Mouse (Mus musculus): ENCODE data around the gene Pigl. TPM values are rescaled to one million over a fixed set of nuclear protein-coding genes. Genes with fewer than 3 reads are reported as not detected.
"Not testable (repeated sequence)": the region's sequence is repeated elsewhere in the genome, so short reads cannot be mapped to it uniquely, and the experiment has no call there.

The Pigl gene
- total RNA-seq, 2 experiments from 2014 or later = 2.1 TPM; not detected in 1

DNA sequence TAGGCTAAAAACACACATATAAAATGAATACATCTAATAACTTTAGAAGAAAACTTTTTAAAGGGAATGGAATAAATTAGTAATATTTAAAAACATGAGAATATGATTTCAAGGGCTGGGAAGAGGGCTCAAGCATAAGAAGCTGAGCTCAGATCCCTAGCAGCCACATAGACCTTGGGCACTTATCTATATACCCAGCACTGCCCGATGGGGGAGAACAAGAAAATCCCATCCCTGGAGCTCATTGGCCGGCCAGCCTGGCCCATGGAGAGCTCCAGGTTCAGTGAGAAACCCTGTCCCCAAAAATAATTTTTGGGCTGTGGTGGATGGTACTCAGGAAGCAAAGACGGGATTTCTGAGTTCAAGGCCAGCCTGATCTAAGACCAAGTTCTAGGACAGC lies 7.6 kb downstream of the Pigl start:
- ATAC-seq (replicated peaks; ENCODE audit: low FRiP score, poor library complexity, severe bottlenecking) = no peak

DNA sequence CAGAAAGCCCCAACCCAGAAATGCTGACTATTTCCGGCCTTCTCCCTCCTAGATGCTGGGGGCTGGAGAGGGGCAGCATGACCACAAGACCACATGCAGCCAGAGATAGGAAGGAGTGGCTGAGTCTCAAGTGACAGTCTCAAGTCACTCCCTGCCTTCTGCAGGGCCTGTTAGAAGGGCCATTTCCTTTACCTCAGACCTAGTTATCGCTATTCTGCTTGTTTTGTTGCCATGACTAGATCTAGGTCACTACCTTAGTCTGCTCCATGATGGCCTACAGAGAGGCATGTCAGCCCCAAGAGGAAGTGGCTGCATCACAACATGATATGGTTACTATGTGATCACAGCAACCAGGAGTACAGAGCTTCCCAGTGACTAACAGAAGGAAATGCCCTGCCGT lies 8.3 kb downstream of the Pigl start:
- no peak for ATAC-seq (replicated peaks; ENCODE audit: low FRiP score, poor library complexity, severe bottlenecking)

DNA sequence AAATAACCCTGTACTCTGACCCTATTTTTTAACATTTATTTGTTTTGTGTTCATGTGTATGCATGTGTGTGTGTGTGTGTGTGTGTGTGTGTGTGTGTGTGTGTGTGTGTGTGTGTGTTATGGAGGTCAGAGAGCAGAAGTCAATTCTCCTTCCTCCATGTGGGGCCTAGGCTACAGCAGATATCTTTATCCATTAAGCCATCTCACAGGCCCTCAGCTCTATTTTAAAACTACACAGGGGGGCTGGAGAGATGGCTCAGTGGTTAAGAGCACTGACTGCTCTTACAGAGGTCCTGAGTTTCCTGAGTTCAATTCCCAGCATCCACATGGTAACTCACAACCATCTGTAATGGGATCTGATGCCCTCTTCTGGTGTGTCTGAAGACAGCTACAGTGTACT lies 9.0 kb downstream of the Pigl start:
- ATAC-seq (replicated peaks; ENCODE audit: low FRiP score, poor library complexity, severe bottlenecking) = not testable (repeated sequence)

DNA sequence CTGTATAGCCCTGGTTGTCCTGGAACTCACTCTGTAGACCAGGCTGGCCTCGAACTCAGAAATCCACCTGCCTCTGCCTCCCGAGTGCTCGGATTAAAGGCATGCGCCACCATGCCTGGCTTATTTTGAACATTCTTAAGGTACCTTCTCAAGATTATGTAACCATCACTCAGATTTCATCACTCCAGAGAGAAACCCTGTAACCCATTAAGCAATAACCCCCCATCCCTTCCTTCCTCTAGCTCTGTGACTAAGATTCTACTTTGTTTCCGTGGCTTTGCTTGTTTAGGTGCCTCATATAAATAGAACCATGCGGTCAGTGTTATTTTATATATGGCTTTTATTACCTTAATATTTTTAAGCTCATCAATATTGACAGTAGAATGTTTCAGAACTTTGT lies 12.2 kb downstream of the Pigl start:
- ATAC-seq (replicated peaks; ENCODE audit: low FRiP score, poor library complexity, severe bottlenecking) = no peak

DNA sequence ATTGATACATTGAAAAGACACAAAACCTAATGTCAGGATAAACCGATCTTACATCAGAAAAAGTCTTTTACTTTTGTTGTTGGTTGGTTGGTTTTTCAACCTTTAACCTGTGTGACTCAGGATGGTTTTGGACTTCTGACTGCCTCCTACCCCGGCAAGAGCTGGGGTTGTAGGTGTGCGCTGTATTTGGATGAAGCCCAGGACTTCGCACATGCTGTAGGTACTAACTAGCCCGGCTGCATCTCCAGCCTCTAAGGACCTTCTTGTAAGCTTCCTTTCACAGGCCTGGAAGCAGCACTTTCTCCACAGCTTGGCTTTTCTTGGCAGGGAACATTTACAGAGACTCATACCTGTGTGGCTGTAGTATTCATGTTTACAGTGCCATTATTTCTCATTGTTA lies 15.3 kb downstream of the Pigl start:
- ATAC-seq (replicated peaks; ENCODE audit: low FRiP score, poor library complexity, severe bottlenecking) = no peak

DNA sequence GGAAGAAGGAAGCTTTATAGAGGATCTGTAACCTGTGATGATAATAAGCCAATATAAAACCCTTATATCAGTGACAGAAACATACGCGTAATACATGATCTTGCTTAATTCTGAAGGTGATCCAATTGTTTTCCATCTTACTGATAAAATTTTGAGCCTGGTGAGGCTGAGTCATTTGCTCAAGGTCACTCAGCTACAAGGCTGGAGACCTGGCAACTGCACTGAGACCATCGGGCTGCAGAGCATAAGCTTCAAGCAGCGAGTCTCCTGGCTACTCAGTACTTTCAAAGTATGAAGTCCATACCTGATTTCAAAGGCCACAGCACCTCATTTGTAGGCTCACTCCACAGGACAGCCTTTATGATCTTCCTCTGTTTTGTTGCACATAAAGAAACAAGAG lies 17.9 kb downstream of the Pigl start:
- no peak for ATAC-seq (replicated peaks; ENCODE audit: low FRiP score, poor library complexity, severe bottlenecking)

DNA sequence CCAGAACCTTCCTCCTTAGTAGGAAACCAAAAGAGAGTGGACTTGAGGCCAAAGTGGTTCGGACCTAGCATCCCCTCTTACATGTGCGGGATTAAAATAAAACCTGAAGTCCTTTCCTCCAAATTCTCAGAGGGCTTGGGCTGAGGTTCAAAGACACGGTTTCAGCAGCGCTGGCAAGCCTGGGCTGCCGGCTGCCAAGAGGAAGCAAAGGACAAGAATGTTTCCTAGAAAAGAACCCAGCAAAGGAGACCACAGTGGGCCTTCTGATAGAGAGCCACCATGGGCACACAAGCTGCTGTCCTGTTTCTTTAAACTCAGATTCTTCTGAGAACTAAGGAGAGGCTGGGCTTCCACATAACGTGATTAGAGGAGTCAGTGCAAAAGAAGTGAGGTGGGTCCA lies 20.7 kb downstream of the Pigl start:
- no peak for ATAC-seq (replicated peaks; ENCODE audit: low FRiP score, poor library complexity, severe bottlenecking)

DNA sequence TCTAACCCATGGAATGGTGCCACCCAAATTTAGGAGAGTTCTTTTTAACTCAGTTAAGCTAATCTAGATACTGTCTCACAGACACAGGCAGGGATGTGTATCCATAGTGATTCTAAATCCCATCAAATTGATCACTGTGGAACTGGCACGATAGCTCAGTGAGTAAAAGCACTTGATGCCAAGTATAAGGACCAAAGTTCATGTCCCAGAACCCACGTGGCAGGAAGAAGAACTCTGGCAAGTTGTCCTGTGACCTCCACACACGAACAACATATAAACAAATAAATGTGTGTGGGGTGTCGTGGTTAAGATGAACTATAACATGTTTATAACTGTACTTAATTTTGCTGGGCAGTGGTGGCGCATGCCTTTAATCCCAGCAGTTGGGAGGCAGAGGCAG lies 21.3 kb downstream of the Pigl start:
- ATAC-seq (replicated peaks; ENCODE audit: low FRiP score, poor library complexity, severe bottlenecking) = no peak

DNA sequence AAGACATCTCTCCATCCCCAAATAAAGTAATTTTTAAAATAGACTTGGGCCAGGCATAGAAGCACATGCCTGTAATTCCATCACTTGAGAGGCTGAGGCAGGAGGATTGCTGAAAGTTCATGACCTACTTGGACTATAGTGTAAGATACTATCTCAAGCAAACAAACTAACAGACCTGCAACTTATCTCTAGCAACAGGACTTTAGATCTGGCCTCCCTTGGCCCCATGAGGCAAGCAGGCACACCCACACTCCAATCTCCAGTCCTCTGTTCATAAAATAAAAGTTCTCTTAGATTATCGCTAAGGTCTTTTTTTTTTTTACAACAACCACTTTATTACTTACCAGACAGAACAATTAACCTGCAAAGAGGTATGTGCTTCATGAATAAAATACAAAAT lies 28.7 kb downstream of the Pigl start:
- no peak for ATAC-seq (replicated peaks; ENCODE audit: low FRiP score, poor library complexity, severe bottlenecking)

DNA sequence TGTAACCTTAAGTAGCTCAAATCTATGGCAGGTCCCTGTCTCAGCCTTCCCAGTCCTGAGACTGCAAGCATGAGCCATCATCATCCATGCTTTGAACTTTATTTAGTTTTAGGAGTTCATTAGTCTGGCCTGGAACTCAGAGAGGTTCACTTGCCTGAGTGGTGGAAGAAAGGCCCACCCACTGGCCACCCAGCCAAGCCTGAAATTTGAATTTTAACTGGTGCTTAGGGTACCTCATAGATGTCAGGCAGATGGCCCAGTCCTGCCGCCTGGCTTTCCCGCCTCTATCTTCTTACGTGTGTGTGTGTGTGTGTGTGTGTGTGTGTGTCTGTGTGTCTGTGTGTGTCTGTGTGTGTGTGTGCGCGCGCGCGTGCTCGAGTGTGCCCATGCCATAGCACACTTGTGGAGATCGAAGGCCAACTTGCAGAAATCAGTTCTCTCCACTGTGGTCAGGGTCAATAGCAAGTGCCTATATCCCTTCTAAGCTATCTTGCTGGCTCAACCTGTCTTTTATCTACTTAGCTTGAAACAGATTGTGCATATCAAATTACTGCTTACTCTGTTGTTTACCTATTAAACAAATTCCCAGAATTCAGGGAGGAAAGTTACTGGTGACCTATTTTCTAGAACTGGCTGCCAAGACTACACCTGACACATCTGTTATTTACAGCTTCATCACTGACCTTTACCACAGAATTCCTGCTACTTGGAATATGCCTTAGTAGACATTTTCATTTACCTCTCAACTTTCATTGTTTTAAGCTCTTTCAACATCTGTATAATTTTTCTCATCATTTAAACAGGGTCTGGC lies 29.5 kb downstream of the Pigl start:
- no peak for ATAC-seq (replicated peaks; ENCODE audit: low FRiP score, poor library complexity, severe bottlenecking)

DNA sequence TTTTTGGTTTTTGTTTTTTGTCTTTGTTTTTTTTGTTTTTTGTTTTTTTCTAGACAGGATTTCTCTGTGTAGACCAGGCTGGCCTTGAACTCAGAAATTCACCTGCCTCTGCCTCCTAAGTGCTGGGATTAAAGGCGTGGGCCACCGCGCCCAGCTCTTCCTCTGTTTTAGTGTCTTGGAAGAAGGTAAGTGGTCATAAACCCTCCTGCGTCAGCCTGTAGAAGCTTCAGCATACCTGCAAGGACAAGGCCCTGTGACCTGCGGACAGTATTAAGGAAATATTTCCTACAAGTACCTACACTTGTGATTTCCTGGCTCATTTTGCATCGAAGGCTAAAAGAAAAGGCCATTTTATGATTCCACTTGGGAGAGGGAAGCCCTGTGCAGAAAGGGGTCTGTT lies 35.4 kb downstream of the Pigl start:
- ATAC-seq (replicated peaks; ENCODE audit: low FRiP score, poor library complexity, severe bottlenecking) = no peak

DNA sequence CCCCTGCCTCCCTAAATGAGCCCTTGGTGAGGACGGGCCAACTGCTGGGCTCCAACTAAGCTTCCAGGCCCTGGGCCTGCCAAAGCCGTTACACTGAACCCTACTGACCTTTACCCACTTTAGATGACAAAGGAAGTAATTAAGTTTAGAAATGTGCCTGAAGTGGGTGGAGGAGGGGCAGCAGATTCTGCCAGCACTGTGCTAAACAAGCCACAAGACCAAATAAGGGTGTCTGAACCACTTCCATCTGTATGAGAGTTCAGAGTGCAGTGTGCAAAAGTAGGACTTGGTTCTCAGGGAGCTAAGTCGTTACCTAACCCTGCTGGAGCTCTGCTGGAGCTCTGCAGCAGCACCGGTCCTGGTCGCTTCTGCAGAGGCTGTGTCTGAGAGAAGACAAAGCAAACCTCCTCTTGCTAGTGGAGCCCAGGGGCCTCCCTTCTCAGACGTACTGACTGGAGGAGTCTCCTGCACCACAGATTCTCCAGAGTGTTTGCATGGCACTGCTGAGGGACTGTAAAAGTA lies 36.6 kb downstream of the Pigl start:
- ATAC-seq (replicated peaks; ENCODE audit: low FRiP score, poor library complexity, severe bottlenecking) = no peak

DNA sequence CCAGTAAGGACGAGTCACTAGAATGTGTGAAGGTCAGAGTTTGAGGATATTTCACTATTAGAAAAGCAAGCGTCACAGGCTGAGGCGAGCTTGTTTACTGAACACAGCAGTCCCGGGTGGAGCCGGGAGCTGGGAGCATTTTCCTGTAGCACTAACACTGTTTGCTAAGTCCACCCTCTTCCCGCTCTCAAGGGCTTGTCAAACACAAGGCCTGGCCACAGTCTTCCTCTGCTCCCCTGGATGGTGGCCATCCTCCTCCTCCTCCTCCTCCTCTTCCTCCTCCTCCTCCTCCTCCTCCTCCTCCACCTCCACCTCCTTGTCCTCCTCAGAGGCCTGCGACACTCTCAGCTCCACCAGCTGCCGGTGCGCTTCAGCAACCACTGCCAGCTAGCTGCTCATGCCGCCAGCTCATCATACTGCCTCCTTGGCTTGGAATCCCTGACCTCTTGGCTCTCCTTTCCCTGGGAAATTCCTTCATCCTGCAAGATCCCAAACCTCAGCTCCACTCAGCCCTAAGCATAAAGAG lies 37.1 kb downstream of the Pigl start:
- no peak for ATAC-seq (replicated peaks; ENCODE audit: low FRiP score, poor library complexity, severe bottlenecking)

DNA sequence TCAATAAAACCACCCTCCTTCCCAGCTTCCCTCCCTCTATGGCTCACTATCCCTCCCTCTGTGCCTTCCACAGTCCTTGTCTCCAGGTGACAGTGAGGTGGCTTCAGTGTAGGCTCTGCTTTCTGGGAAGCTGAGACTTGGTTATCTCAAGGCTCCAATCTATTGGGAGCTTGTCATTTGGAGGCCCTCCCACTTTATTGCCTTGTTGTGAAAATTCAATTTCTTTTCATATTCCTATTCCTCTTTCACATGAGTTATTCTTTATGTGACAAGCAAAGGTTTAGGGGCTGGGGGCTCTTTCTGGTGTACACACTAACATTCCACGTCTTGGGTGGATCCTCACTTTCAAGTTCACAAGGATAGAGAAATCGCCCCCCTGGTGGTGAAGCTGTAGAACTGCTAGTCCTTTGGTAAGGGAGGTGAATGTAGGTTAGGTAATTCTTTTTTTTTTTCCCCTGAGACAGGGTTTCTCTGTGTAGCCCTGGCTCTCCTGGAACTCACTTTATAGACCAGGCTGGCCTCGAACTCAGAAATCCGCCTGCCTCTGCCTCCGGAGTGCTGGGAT lies 38.0 kb downstream of the Pigl start:
- ATAC-seq (replicated peaks; ENCODE audit: low FRiP score, poor library complexity, severe bottlenecking) = peak; percentile 80

DNA sequence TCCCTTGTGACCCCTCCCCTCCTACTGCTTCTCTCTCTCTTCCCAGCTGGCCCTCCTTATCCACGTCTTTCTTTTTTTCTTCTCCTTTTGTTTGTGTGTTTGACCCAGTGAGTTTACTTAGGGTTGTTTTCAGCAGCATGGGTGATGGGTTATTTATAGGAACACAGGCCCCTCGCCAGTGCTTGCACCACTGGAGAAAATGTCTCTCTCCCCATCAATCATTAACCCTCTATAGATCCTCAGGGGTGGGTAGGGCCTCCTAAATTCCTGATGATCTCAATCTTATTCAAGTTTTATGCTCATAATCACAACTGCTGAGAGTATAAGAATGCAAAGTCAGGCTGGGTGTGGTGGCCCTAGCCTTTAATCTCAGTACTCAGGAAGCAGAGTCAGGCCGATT lies 38.9 kb downstream of the Pigl start:
- ATAC-seq (replicated peaks; ENCODE audit: low FRiP score, poor library complexity, severe bottlenecking) = no peak

DNA sequence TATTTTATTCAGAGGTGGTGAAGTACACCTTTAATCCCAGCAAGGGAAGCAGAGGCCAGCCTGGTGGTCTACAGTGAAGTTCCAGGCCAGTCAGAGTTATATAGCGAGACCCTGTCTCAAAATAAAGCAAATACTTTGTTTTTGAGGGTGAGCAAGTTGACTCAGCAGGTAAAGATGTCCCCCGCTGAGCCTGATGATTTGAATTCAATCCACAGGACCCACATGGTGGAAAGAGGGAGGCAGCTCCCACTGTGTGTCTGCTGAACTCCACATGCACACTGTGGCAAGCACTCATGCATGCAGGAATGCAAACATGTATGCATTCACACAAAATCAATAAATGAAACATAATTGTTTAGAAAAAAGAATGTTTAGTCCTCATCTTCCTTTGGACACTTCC lies 40.5 kb downstream of the Pigl start:
- ATAC-seq (replicated peaks; ENCODE audit: low FRiP score, poor library complexity, severe bottlenecking) = no peak

DNA sequence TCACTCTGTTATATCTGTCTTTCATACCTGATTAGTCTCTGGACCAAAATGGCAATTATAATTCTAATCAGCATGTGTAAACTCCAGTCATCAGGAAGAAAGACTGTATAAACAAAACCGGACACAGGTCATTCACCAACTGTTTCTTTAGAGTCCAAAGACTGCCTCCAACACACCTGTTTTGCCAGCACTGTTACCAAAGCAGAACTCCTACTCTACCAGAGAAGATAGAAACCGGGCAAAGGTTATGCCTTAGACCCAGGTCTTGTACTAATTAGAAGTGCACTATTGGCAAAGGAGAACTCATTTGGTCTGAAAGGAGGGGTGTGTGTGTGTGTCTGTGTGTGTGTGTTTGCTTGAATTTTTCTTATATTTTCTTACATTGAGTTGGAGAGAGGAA lies 42.3 kb downstream of the Pigl start:
- no peak for ATAC-seq (replicated peaks; ENCODE audit: low FRiP score, poor library complexity, severe bottlenecking)

DNA sequence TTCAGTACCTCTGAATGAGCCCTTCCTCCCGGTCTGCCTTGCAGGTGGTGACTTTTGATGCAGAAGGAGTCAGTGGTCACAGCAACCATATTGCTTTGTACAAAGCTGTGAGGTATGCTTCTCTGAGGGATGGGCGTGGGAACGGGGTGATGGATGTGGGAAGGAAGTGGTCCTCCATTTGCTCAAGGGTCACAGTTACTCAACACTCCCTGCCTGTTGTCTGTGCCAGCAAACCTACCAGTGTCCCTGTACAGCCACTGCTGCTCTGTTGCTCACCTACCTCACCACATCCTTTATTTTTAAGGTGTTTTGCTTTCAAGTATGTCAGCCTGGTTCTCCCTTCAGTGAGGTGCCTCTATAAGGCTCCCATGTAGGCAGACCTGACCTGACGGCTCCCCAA lies 49.4 kb downstream of the Pigl start:
- no peak for ATAC-seq (replicated peaks; ENCODE audit: low FRiP score, poor library complexity, severe bottlenecking)

DNA sequence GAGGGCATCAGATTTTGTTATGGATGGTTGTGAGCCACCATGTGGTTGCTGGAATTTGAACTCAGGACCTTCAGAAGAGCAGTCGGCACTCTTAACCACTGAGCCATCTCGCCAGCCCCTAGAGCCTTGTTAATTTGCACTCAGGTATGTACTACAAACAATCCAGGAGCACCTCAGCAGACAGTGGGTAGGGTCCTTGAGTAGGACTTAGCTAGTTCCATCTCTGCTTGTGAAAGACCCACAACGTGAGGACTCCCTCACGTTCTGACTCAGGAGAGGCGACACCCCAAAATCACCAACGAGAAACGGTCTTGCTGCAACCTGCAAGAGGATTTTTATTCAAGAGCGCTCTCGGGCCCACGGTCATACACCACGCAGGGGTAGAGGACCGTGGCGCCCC lies 50.1 kb downstream of the Pigl start:
- ATAC-seq (replicated peaks; ENCODE audit: low FRiP score, poor library complexity, severe bottlenecking) = not testable (repeated sequence)

DNA sequence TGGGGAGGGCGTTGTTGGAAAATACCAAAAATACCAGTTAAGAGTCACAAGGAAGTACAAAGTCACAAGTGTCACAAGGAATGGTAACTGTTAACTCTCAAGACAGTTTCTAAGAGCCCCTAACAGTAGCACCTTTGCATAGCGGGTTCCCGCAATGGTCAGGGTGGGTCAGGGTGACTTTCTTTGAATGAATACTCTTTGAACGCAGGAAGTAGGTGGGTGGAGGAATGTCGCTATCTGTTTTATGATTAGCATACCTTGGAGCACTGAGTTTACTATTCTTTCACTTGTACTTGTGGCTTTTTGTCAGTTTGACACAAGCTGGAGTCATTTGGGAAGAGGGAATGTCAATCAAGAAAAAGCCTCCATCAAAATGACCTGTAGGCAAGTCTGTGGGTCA lies 50.6 kb downstream of the Pigl start:
- not testable (repeated sequence) for ATAC-seq (replicated peaks; ENCODE audit: low FRiP score, poor library complexity, severe bottlenecking)

DNA sequence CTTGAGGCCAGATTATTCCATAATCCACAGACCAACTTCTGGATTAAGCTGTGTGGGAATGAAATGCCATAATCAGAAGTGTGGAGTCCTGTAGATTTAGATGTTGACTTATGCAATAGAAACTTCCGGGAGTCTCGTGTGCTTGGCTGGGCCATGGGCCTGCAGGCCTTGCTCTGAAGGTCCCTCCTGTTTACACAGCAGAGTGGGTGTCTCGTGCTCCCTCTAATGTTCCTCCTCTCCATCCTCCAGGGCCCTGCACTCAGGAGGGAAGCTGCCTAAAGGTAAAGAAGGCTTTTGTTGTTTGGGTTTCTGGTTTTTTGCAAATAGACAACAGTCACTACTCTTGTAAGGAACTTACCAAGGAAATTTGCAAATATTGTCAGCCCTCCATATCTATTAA lies 51.3 kb downstream of the Pigl start:
- ATAC-seq (replicated peaks; ENCODE audit: low FRiP score, poor library complexity, severe bottlenecking) = no peak

All from erythroid progenitor cell, adult 5-6 weeks (primary cell).